Mouse (Mus musculus): ENCODE measurements around the gene Trim21.

The Trim21 gene

DNA sequence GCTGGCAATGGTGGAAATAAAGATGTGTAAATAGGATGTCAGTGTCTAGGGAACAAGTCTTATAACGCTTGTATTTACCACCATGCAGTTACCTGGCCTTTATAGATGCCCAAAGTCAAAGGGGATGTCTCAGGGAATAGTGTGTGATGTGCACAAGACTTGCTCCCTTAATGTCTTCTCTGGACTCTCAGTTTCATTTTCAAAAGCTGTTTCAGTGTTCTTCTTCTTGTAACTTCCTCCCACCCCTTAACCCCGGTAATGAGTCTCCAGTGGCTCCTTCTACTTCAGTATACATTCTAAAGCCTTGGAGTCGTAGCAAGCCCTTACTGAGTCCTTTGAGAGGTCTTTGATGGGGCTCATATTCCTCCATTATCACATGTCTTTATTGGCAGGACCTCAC lies 12.0 kb downstream of the Trim21 start:
- H3K9me3 ChIP-seq (ENCODE audit: low read length), result no peaks in the 10 kb centered on the region
- no peaks in the 10 kb centered on the region for H3K27me3 ChIP-seq (ENCODE audit: insufficient read depth, low read length)
- H3K4me1 ChIP-seq (replicated peaks; ENCODE audit: low read depth, low read length), result no peaks in the 10 kb centered on the region
- TF ChIP-seq POU5F1 (IDR thresholded peaks at IDR 0.05; ENCODE audit: borderline replicate concordance, low read length) (no peak), CTCF (conservative IDR thresholded peaks at IDR 0.05; ENCODE audit: low read length) (no peak), NANOG (IDR thresholded peaks at IDR 0.05; ENCODE audit: borderline replicate concordance, low read length) (no peak)
- H3K36me3 ChIP-seq (ENCODE audit: insufficient read depth, low read length), result no peaks in the 10 kb centered on the region
- H3K4me3 ChIP-seq (replicated peaks; ENCODE audit: low read length), result no peak overlapping the region

DNA sequence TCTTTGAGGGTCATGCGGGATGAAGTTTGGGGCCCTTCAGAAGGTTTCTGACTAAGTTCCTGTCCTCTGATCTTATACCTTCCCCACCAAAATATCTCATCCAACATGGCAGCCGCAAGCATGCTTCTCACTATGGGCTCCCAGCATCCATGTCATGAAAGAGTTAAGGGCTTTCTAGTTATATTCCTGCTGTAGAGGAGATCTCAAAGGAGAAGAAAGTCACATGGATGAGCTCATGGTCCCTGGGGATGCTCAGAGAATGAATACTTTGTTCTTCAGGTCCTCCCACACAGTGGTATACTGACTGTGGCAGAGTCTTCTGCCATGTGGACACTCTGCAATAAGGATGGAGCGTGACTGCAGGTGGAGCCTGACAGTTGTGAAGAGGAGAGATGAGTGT lies 15.7 kb downstream of the Trim21 start, which contains the start of gene Olfr549:
Olfr549 (plus strand) TSS at position 301 of the 400 bp plus-strand sequence.
- Histone ChIP-seq H3K4me1 (replicated peaks; ENCODE audit: low read depth, low read length) (no peaks in the 10 kb centered on the region), H3K4me3 (replicated peaks; ENCODE audit: low read length) (no peak within 1 kb of the TSS), H3K36me3 (ENCODE audit: insufficient read depth, low read length) (no peaks in the 10 kb centered on the region), H3K27me3 (ENCODE audit: insufficient read depth, low read length) (no peaks in the 10 kb centered on the region), H3K9me3 (ENCODE audit: low read length) (no peaks in the 10 kb centered on the region)
- TF ChIP-seq CTCF (conservative IDR thresholded peaks at IDR 0.05; ENCODE audit: low read length), result no peak

DNA sequence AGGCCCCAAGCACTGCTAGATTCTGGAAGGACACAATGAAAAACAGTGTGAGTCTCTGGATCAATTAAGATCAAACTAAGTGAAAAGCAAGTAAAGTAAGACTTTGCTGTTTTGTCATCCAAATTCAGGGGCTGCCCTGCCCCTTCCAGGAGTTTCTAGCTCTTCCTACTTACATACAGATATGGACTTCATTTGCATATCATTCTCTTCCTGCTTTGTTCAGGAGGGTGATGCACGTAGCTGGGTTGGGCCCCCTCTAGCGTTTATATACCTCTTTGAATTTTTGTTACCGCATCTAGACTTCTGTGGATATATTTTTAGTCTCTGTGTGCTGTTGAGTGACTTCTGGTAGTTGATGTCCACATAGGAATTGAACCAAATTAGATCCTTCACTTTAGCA lies 24.0 kb downstream of the Trim21 start:
- Histone ChIP-seq H3K4me1 (replicated peaks; ENCODE audit: low read depth, low read length) (peaks cover 3% of the 10 kb centered on the region; the same call in 1 of the 2 replicates), H3K4me3 (replicated peaks; ENCODE audit: low read length) (no peak overlapping the region), H3K9me3 (ENCODE audit: low read length) (no peaks in the 10 kb centered on the region), H3K27me3 (ENCODE audit: insufficient read depth, low read length) (no peaks in the 10 kb centered on the region), H3K36me3 (ENCODE audit: insufficient read depth, low read length) (no peaks in the 10 kb centered on the region)
- TF ChIP-seq NANOG (IDR thresholded peaks at IDR 0.05; ENCODE audit: borderline replicate concordance, low read length) (no peak), CTCF (conservative IDR thresholded peaks at IDR 0.05; ENCODE audit: low read length) (no peak), POU5F1 (IDR thresholded peaks at IDR 0.05; ENCODE audit: borderline replicate concordance, low read length) (no peak)

DNA sequence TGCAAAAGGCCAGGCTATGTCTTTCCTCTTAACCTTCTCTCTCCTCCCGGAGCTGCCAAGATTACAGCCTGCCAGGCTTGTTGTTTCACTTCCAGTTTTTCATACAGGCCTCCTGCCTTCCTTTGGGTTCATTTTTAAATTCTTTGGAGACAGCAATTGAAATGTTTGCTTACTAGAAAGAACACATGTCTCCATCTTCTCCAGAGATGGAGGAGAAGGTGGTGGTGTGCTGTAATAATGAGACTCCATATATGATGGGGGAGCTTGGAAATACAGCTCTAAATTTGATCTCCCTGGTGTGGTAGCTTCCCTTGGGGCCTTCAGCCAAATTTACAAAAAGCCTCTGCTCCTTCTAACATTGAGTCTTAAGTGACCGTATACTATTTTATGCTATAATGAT lies 24.7 kb downstream of the Trim21 start, which contains the start of gene Olfr548-ps1:
Olfr548-ps1 (plus strand) TSS at position 301 of the 400 bp plus-strand sequence.
- Histone ChIP-seq H3K9me3 (ENCODE audit: low read length) (no peaks in the 10 kb centered on the region), H3K4me3 (replicated peaks; ENCODE audit: low read length) (no peak within 1 kb of the TSS), H3K4me1 (replicated peaks; ENCODE audit: low read depth, low read length) (peaks cover 3% of the 10 kb centered on the region; the same call in 1 of the 2 replicates), H3K27me3 (ENCODE audit: insufficient read depth, low read length) (no peaks in the 10 kb centered on the region), H3K36me3 (ENCODE audit: insufficient read depth, low read length) (no peaks in the 10 kb centered on the region)
- TF ChIP-seq POU5F1 (IDR thresholded peaks at IDR 0.05; ENCODE audit: borderline replicate concordance, low read length) (no peak), NANOG (IDR thresholded peaks at IDR 0.05; ENCODE audit: borderline replicate concordance, low read length) (no peak)

DNA sequence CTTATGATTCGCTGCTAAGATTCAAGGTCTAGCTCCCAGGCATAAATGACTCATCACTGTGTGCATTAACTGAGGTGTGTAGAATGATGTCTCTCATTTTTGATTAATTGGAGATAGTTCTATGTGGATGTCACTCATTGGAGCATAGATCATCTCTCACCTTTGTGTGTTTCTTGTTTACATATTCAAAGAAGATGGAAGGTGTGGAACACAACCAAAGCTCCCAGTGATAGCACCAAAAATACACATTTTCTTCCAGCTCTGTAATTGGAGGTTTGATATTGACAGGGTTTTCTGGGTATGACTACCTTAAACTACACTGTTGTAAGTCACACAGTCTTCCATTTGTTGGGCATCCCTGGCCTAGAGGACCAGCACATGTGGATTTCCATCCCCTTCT lies 30.8 kb downstream of the Trim21 start, which contains the start of gene Olfr547:
Olfr547 (plus strand) TSS at position 301 of the 400 bp plus-strand sequence.
- Histone ChIP-seq H3K4me1 (replicated peaks; ENCODE audit: low read depth, low read length) (no peaks in the 10 kb centered on the region), H3K4me3 (replicated peaks; ENCODE audit: low read length) (no peak within 1 kb of the TSS), H3K27me3 (ENCODE audit: insufficient read depth, low read length) (no peaks in the 10 kb centered on the region), H3K36me3 (ENCODE audit: insufficient read depth, low read length) (no peaks in the 10 kb centered on the region), H3K9me3 (ENCODE audit: low read length) (no peaks in the 10 kb centered on the region)
- TF ChIP-seq NANOG (IDR thresholded peaks at IDR 0.05; ENCODE audit: borderline replicate concordance, low read length) (no peak), POU5F1 (IDR thresholded peaks at IDR 0.05; ENCODE audit: borderline replicate concordance, low read length) (no peak), CTCF (conservative IDR thresholded peaks at IDR 0.05; ENCODE audit: low read length) (no peak)

DNA sequence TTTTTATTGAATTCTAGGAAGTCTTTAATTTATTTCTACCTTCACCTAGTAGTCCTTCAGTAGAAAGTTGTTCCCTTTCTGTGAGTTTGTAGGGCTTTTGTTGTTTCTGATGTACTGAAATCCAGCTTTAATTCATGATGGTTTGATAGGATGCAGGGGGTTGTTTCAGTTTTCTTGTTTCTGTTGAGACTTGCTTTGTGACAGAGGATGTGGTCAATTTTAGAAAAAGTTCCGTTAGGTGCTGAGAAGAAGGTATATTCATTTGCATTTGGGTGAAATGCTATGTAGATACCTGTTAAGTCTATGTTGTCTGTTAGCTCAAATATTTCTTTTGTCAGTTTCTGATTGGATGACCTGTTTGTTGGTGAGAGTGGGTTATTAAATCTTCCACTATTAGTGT lies 36.2 kb downstream of the Trim21 start:
- H3K36me3 ChIP-seq (ENCODE audit: insufficient read depth, low read length), result no peaks in the 10 kb centered on the region
- H3K4me3 ChIP-seq (replicated peaks; ENCODE audit: low read length), result no peak overlapping the region
- TF ChIP-seq POU5F1 (IDR thresholded peaks at IDR 0.05; ENCODE audit: borderline replicate concordance, low read length) (no peak), CTCF (conservative IDR thresholded peaks at IDR 0.05; ENCODE audit: low read length) (no peak), NANOG (IDR thresholded peaks at IDR 0.05; ENCODE audit: borderline replicate concordance, low read length) (no peak)

DNA sequence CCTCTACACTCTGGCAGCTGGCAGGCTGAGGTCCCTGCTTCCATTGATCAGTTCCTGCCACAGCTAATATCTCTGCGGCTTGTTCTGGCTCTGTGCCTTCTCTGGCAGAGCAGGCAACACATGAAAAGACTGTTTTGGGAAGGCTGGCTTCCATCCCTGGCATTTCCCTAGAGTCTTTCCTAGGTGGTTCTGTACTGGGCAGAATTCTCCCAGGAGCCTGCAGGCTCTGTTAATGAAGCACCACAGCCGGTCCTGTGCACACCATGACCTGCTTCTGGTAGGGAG lies 48.3 kb downstream of the Trim21 start:
- H3K4me1 ChIP-seq (replicated peaks; ENCODE audit: low read depth, low read length), result peaks cover 5% of the 10 kb centered on the region; the same call in 1 of the 2 replicates
- no peak overlapping the region for H3K4me3 ChIP-seq (replicated peaks; ENCODE audit: low read length)
- no peak for TF ChIP-seq CTCF (conservative IDR thresholded peaks at IDR 0.05; ENCODE audit: low read length)
- TF ChIP-seq NANOG (IDR thresholded peaks at IDR 0.05; ENCODE audit: borderline replicate concordance, low read length), result no peak
- no peaks in the 10 kb centered on the region for H3K36me3 ChIP-seq (ENCODE audit: insufficient read depth, low read length)
- no peaks in the 10 kb centered on the region for H3K9me3 ChIP-seq (ENCODE audit: low read length)
- H3K27me3 ChIP-seq (ENCODE audit: insufficient read depth, low read length), result peaks cover 36% of the 10 kb centered on the region

More for the DNA sequence above, 36.2 kb downstream of the Trim21 start:
- Histone ChIP-seq H3K9me3 (ENCODE audit: low read length) (no peaks in the 10 kb centered on the region), H3K27me3 (ENCODE audit: insufficient read depth, low read length) (no peaks in the 10 kb centered on the region), H3K4me1 (replicated peaks; ENCODE audit: low read depth, low read length) (no peaks in the 10 kb centered on the region)

DNA sequence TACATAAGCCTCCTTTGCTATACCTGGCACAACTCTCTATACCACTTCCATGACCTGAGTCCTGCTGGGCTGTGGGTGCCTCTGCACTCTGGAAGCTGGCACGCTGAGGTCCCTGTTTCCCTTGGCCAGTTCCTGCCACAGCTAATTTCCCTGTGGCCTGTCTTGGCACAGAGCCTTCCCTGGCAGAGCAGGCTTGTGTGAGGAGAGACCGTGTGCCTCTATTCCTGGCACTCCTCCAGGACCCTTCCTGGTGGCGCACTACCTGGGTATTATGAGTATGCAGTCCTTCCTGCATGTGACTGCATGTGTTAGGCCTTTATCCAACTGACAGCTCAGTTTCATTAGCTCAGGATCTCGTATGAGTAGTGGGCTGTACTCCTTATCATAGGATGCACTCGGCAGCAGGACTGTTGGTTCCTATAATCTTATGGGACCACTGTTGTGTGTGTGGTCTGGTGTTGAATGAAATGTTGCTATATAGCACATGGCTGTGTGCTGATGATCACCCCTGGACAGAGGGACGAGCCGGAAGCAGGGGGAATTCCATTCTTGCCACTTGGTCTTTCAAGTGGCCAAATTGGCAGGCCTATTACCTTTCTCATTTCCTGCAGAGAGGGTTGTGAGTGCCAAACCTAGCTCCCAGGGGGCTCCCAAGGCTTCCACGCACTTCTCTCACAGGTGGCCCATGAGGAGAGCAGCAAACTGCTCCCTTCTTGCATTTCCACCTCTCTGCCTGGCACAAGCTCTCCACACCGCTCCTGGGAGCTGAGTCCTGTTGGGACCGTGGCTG lies 48.8 kb downstream of the Trim21 start:
- no peak for TF ChIP-seq CTCF (conservative IDR thresholded peaks at IDR 0.05; ENCODE audit: low read length)
- no peak for TF ChIP-seq POU5F1 (IDR thresholded peaks at IDR 0.05; ENCODE audit: borderline replicate concordance, low read length)
- TF ChIP-seq NANOG (IDR thresholded peaks at IDR 0.05; ENCODE audit: borderline replicate concordance, low read length), result no peak
- peaks cover 40% of the 10 kb centered on the region for H3K27me3 ChIP-seq (ENCODE audit: insufficient read depth, low read length)

DNA sequence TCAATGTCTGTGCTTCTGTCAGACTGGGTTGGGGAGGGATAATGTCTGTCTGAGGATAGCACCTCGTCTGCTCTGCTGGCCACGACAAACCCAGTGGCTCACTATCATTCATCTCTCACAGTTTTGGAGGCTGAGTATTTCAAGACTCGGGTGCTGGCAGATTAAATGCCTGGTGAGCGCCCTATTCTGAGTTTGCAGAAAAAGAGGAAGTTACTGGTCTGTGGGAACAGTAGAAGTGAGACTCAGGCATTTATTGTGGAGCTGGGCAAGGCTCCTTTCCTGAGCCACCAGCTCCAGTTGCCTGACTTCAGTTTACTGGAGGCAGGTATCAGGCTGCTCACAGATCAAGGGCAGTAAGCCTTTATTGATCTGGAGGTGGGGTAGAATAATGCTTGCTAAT lies 51.1 kb downstream of the Trim21 start:
- Histone ChIP-seq H3K36me3 (ENCODE audit: insufficient read depth, low read length) (no peaks in the 10 kb centered on the region), H3K9me3 (ENCODE audit: low read length) (no peaks in the 10 kb centered on the region), H3K4me3 (replicated peaks; ENCODE audit: low read length) (no peak overlapping the region), H3K27me3 (ENCODE audit: insufficient read depth, low read length) (peaks cover 48% of the 10 kb centered on the region), H3K4me1 (replicated peaks; ENCODE audit: low read depth, low read length) (peaks cover 7% of the 10 kb centered on the region; the same call in 1 of the 2 replicates)
- TF ChIP-seq POU5F1 (IDR thresholded peaks at IDR 0.05; ENCODE audit: borderline replicate concordance, low read length), result no peak
- no peak for TF ChIP-seq CTCF (conservative IDR thresholded peaks at IDR 0.05; ENCODE audit: low read length)
- TF ChIP-seq NANOG (IDR thresholded peaks at IDR 0.05; ENCODE audit: borderline replicate concordance, low read length), result no peak

More for the DNA sequence above, 48.8 kb downstream of the Trim21 start:
- no peak overlapping the region for H3K4me3 ChIP-seq (replicated peaks; ENCODE audit: low read length)
- H3K4me1 ChIP-seq (replicated peaks; ENCODE audit: low read depth, low read length), result peaks cover 5% of the 10 kb centered on the region; the same call in 1 of the 2 replicates
- H3K9me3 ChIP-seq (ENCODE audit: low read length), result no peaks in the 10 kb centered on the region
- no peaks in the 10 kb centered on the region for H3K36me3 ChIP-seq (ENCODE audit: insufficient read depth, low read length)
